Mouse (Mus musculus) thymus, adult 2 months (tissue): ENCODE data around the gene C530008M17Rik. TPM values are rescaled to one million over a fixed set of nuclear protein-coding genes. Genes with fewer than 3 reads are reported as not detected.

ENCODE experiments used
- DNase-seq: peaks from one replicate; pipeline ENCODE4 v3.0.0; 2021
- H3K27ac ChIP-seq: fragments of 200-500 bp; 2 replicates; pipeline ENCODE4 v1.5.1; 2012; ENCODE audit warnings: low read length, control low read depth; ENCODE audit not compliant: control insufficient read depth, insufficient read depth
- H3K27me3 ChIP-seq: fragments of 200-500 bp; 2 replicates; pipeline ENCODE4 v1.6.1; 2012; ENCODE audit warnings: mild to moderate bottlenecking, low read length, moderate library complexity, mixed read lengths; ENCODE audit not compliant: control insufficient read depth, insufficient read depth
- H3K36me3 ChIP-seq: fragments of 200-500 bp; 2 replicates; pipeline ENCODE4 v1.6.1; 2012; ENCODE audit warnings: mild to moderate bottlenecking, low read length, moderate library complexity; ENCODE audit not compliant: control insufficient read depth, insufficient read depth
- H3K4me1 ChIP-seq: fragments of 200-500 bp; replicated peaks from 2 replicates; pipeline ENCODE4 v1.6.1; 2012; ENCODE audit warnings: low read length; ENCODE audit not compliant: control insufficient read depth, insufficient read depth
- H3K4me3 ChIP-seq: fragments of 200-500 bp; 2 replicates; pipeline ENCODE4 v1.5.1; 2012; ENCODE audit warnings: mild to moderate bottlenecking, low read length, control low read depth, moderate library complexity; ENCODE audit not compliant: control insufficient read depth, insufficient read depth
- CTCF ChIP-seq: fragments of 200-500 bp; IDR thresholded peaks from 2 replicates; pipeline ENCODE4 v1.5.1; 2012; ENCODE audit warnings: mild to moderate bottlenecking, control low read depth, low read length, moderate library complexity, borderline replicate concordance; ENCODE audit not compliant: control insufficient read depth, poor library complexity, insufficient read depth; ENCODE audit errors: extremely low read depth
- POLR2A ChIP-seq: fragments of 200-500 bp; IDR thresholded peaks from 2 replicates; pipeline ENCODE4 v1.6.1; 2012; ENCODE audit warnings: mild to moderate bottlenecking, low read length, control low read depth, moderate library complexity; ENCODE audit not compliant: control insufficient read depth, poor library complexity, insufficient read depth; ENCODE audit errors: extremely low read depth
- WGBS: fragments of 180-500 bp; shearing (Covaris S2); methylation state at CpG from one replicate; pipeline ENCODE4 v1.1.7; 2018; 5-methylcytosine and 5-hydroxymethylcytosine counted together
- polyA plus RNA-seq: library from polyadenylated mRNA; depleted of rRNA; stranded (reverse); fragments of >200 nt; gene quantifications from 2 replicates; pipeline ENCODE4 v1.2.3, GENCODE M21; 2012

C530008M17Rik gene
- polyA plus RNA-seq, 1 experiment, result 1.3 TPM

- TF ChIP-seq CTCF, result no peak
- TF ChIP-seq POLR2A, result no peak
- no peaks in the 10 kb centered on the region for H3K27me3 ChIP-seq
- no peak overlapping the region for H3K4me3 ChIP-seq
- DNase-seq, result no peak
- H3K36me3 ChIP-seq, result no peaks in the 10 kb centered on the region
- no peak overlapping the region for H3K27ac ChIP-seq
- no peaks in the 10 kb centered on the region; the same call in 1 of the 2 replicates for H3K4me1 ChIP-seq
- 42% methylated on average over 6 of the region's 6 CpGs for WGBS
Measured at GRCm38 (mm10) chr5:76869553-76869952, 213.2 kb downstream of the C530008M17Rik start.

- Histone ChIP-seq H3K36me3 (peaks cover 3% of the 10 kb centered on the region; the same call in 1 of the 2 replicates), H3K4me1 (no peaks in the 10 kb centered on the region), H3K27me3 (no peaks in the 10 kb centered on the region), H3K27ac (no peak overlapping the region), H3K4me3 (no peak overlapping the region)
- no peak for DNase-seq
- TF ChIP-seq POLR2A (no peak), CTCF (no peak)
- WGBS, result 97% methylated on average over 25 of the region's 25 CpGs
Measured at GRCm38 (mm10) chr5:76876106-76876758, 219.9 kb downstream of the C530008M17Rik start.

GRCm38 (mm10) chr5:76884107-76884506 is 227.8 kb downstream of the C530008M17Rik start:
- H3K27ac ChIP-seq, result no peak overlapping the region
- TF ChIP-seq POLR2A, result no peak
- TF ChIP-seq CTCF, result no peak
- H3K27me3 ChIP-seq, result no peaks in the 10 kb centered on the region
- no peak overlapping the region for H3K4me3 ChIP-seq
- DNase-seq, result no peak
- H3K4me1 ChIP-seq, result no peaks in the 10 kb centered on the region
- WGBS, result 95% methylated on average over 1 of the region's 1 CpGs
- H3K36me3 ChIP-seq, result no peaks in the 10 kb centered on the region

GRCm38 (mm10) chr5:76887011-76887410 is 230.7 kb downstream of the C530008M17Rik start:
- no peak for TF ChIP-seq POLR2A
- no peak for TF ChIP-seq CTCF
- no peak for DNase-seq
- 100% methylated on average over 2 of the region's 2 CpGs for WGBS
- Histone ChIP-seq H3K36me3 (no peaks in the 10 kb centered on the region), H3K27me3 (no peaks in the 10 kb centered on the region), H3K4me1 (no peaks in the 10 kb centered on the region), H3K4me3 (no peak overlapping the region), H3K27ac (no peak overlapping the region)

- 62% methylated on average over 2 of the region's 2 CpGs for WGBS
- no peak for TF ChIP-seq CTCF
- TF ChIP-seq POLR2A, result no peak
- Histone ChIP-seq H3K27me3 (no peaks in the 10 kb centered on the region), H3K4me1 (no peaks in the 10 kb centered on the region), H3K27ac (no peak overlapping the region), H3K36me3 (no peaks in the 10 kb centered on the region), H3K4me3 (no peak overlapping the region)
- DNase-seq, result no peak
Measured at GRCm38 (mm10) chr5:76892608-76893007, 236.3 kb downstream of the C530008M17Rik start.

- 93% methylated on average over 2 of the region's 2 CpGs for WGBS
- Histone ChIP-seq H3K27me3 (no peaks in the 10 kb centered on the region), H3K27ac (no peak overlapping the region), H3K4me3 (no peak overlapping the region), H3K4me1 (no peaks in the 10 kb centered on the region), H3K36me3 (no peaks in the 10 kb centered on the region)
- no peak for TF ChIP-seq CTCF
- TF ChIP-seq POLR2A, result no peak
- DNase-seq, result no peak
Measured at GRCm38 (mm10) chr5:76893084-76893483, 236.8 kb downstream of the C530008M17Rik start.

DNA sequence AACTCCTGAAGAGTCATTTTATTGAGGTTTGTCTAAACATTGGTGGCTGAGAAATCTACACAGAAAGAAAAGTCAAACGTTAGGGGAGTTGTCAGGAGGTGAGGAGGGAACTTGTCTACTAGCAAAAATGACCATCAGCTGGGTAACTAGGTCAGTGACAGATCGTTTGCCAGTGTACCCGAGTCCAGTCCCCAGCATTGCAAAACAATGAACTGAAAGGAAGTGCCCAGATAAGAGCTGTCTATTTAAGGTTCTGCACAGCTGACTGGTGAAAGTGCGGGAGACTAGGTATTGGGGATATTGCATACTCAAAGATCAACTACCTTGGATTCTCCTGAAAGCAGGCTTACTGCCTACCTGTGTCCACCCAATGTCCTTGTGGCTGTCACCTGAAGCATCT is 245.8 kb downstream of the C530008M17Rik start:
- 92% methylated on average over 4 of the region's 4 CpGs for WGBS

More for the DNA sequence above, 245.8 kb downstream of the C530008M17Rik start:
- no peak for DNase-seq
- Histone ChIP-seq H3K4me1 (0 out of 2 replicates have a peak, but pooled peaks cover 5% of the 10 kb centered on the region), H3K36me3 (no peaks in the 10 kb centered on the region), H3K4me3 (no peak overlapping the region), H3K27ac (no peak overlapping the region), H3K27me3 (no peaks in the 10 kb centered on the region)
- TF ChIP-seq CTCF (no peak), POLR2A (no peak)
